Mouse (Mus musculus) hindbrain, embryonic 11.5 days (tissue): ENCODE results near the gene Cgref1. TPM values are rescaled to one million over a fixed set of nuclear protein-coding genes. Genes with fewer than 3 reads are reported as not detected.

ENCODE experiments used
- ATAC-seq: fragments of 200-750 bp; cut with Nextera tagmentation; 2 replicates; pipeline ENCODE4 v1.8.0; 2017; ENCODE audit warnings: mild to moderate bottlenecking, moderate TSS enrichment, moderate library complexity; ENCODE audit not compliant: low FRiP score
- DNase-seq: peaks from one replicate; pipeline ENCODE4 v3.0.0-alpha.2; 2015; ENCODE audit warnings: low spot score
- H3K27ac ChIP-seq: fragments of 300-500 bp; sonication (generic); 2 replicates; pipeline ENCODE4 v1.5.1; 2014; ENCODE audit warnings: mild to moderate bottlenecking, low read depth, low read length
- H3K27me3 ChIP-seq: fragments of 300-500 bp; sonication (generic); 2 replicates; pipeline ENCODE4 v1.6.1; 2014; ENCODE audit warnings: mild to moderate bottlenecking, low read length, moderate library complexity, mixed read lengths; ENCODE audit not compliant: control insufficient read depth, insufficient read depth
- H3K36me3 ChIP-seq: fragments of 300-500 bp; sonication (generic); 2 replicates; pipeline ENCODE4 v1.6.1; 2014; ENCODE audit warnings: mild to moderate bottlenecking, low read length, moderate library complexity, mixed read lengths; ENCODE audit not compliant: control insufficient read depth, insufficient read depth
- H3K4me1 ChIP-seq: fragments of 300-500 bp; sonication (generic); replicated peaks from 2 replicates; pipeline ENCODE4 v1.6.1; 2014; ENCODE audit warnings: low read length, mixed read lengths; ENCODE audit not compliant: control insufficient read depth, insufficient read depth
- H3K4me2 ChIP-seq: fragments of 300-500 bp; sonication (generic); replicated peaks from 2 replicates; pipeline ENCODE4 v1.6.1; 2014; ENCODE audit warnings: mild to moderate bottlenecking, low read depth, low read length
- H3K4me3 ChIP-seq: fragments of 300-500 bp; sonication (generic); 2 replicates; pipeline ENCODE4 v1.5.1; 2014; ENCODE audit warnings: low read depth, low read length
- H3K9ac ChIP-seq: fragments of 300-500 bp; sonication (generic); 2 replicates; pipeline ENCODE4 v1.6.1; 2014; ENCODE audit warnings: low read depth, low read length
- H3K9me3 ChIP-seq: fragments of 300-500 bp; sonication (generic); 2 replicates; pipeline ENCODE4 v1.6.1; 2016; ENCODE audit warnings: low read length; ENCODE audit not compliant: control insufficient read depth
- WGBS: fragments of 180-500 bp; shearing (Covaris S2); extraction: QIAGEN DNeasy Blood & Tissue Kit; methylation state at CpG from one replicate; pipeline ENCODE4 v1.1.7; 2014; 5-methylcytosine and 5-hydroxymethylcytosine counted together
- polyA plus RNA-seq: library from polyadenylated mRNA; unstranded; fragments of >200 nt; fragmentation: Nextera tagmentation; extraction: Ambion mirVana; gene quantifications from 2 replicates; pipeline ENCODE4 v1.2.1, GENCODE M21; 2014

Gene Cgref1
- polyA plus RNA-seq, 1 experiment from 2014 or later: 6.9 TPM

DNA sequence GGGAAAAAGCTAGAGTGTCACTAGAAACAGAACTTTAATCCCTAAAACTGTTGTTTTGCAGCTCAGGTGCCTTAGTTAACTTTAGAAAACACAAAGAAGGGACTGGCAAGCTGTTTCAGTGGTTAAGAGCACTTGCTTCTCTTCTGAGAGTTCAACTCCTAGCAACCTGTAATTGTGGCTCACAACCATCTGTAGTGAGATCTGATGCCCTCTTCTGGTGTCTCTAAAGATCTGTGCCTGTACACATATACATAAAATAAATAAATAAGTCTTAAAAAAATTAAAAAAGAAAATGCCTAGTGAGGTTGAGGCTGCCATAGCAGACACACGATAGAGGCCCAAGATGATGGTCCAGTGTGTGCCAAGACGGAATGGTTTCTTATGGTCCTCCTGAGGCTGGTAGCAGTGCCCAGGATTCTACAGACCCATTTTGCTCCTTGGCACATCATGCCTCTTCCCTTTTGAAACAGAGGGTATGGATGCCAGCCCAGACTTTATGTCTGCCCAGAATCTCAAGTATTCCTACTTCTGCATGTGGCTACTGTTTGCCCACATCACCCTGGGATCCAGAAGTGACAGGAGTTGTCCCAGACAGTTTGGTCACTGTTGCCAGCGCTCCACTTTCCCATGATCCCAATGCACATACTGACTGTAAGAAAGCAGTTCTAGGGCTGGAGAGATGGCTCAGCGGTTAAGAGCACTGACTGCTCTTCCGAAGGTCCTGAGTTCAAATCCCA lies 10.5 kb downstream of the Cgref1 start:
- DNase-seq (no peak), ATAC-seq (no peak)
- Histone ChIP-seq H3K36me3 (no peaks in the 10 kb centered on the region), H3K9me3 (no peaks in the 10 kb centered on the region), H3K4me2 (no peak overlapping the region), H3K27ac (no peak overlapping the region), H3K9ac (no peak overlapping the region), H3K4me1 (no peaks in the 10 kb centered on the region), H3K4me3 (no peak overlapping the region), H3K27me3 (no peaks in the 10 kb centered on the region)
- 91% methylated on average over 5 of the region's 5 CpGs for WGBS

DNA sequence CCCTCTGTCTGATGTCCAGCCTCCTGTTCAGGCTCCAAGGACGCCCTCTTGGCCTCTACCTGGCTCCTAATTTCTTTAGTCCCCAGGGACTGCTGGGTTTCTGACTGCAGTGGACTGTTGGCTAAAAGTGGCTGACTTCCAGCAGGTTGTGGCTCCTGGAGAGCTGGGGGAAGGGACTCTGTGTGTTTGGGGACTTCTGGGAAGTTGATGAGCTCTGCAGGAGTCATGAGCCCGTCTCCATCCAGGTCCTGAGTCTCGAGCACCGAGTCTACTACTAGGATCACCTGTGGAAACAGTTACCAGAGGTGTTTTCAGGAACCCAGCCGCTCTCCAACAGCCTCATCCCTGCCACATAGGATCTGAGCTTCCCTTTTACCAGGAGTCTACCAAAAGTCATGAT lies 11.7 kb downstream of the Cgref1 start:
- no peak overlapping the region for H3K9ac ChIP-seq
- no peak overlapping the region for H3K4me3 ChIP-seq
- 73% methylated on average over 5 of the region's 5 CpGs for WGBS
- H3K4me1 ChIP-seq: no peaks in the 10 kb centered on the region
- DNase-seq: no peak
- no peaks in the 10 kb centered on the region for H3K27me3 ChIP-seq
- no peak for ATAC-seq
- no peaks in the 10 kb centered on the region for H3K36me3 ChIP-seq
- H3K4me2 ChIP-seq: no peak overlapping the region
- no peaks in the 10 kb centered on the region for H3K9me3 ChIP-seq
- H3K27ac ChIP-seq: no peak overlapping the region

DNA sequence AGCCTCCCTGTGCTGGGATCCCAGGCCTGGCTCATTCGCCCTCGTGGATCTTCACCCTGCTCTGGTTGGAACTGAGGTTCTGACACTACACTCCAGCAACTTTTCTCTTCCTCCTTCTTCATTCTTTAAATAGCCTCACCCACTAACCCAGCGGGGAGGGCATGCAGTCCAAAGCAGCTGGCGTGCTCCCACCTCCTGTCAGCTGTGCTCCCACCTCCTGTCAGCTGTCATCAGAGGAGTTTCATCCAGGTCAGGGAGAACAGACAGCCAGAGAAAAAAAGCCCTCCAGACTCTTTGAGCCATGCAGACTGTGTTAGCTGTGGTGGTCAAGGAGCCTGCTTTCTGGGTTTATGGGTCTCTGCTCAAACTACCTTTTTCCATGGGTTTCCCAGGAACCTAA lies 14.0 kb downstream of the Cgref1 start:
- WGBS: 78% methylated on average over 4 of the region's 4 CpGs
- Histone ChIP-seq H3K9ac (no peak overlapping the region), H3K4me3 (no peak overlapping the region), H3K27me3 (no peaks in the 10 kb centered on the region), H3K4me2 (no peak overlapping the region), H3K4me1 (no peaks in the 10 kb centered on the region), H3K27ac (no peak overlapping the region), H3K9me3 (no peaks in the 10 kb centered on the region), H3K36me3 (no peaks in the 10 kb centered on the region)
- no peak for ATAC-seq
- no peak for DNase-seq

DNA sequence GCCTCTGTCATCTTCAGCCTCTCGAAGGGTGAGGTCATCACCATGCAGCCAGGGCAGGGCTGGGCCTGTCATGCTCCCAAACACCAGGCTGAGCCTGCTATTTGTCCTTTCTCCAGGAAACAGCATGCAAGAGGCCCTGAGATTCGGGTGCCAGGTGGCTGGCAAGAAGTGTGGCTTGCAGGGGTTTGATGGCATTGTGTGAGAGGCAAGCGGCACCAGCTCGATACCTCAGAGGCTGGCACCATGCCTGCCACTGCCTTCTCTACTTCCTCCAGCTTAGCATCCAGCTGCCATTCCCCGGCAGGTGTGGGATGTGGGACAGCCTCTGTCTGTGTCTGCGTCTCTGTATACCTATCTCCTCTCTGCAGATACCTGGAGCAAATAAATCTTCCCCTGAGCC lies 14.5 kb downstream of the Cgref1 start:
- Histone ChIP-seq H3K4me3 (no peak overlapping the region), H3K36me3 (no peaks in the 10 kb centered on the region), H3K27me3 (no peaks in the 10 kb centered on the region), H3K4me2 (no peak overlapping the region), H3K27ac (no peak overlapping the region), H3K9ac (no peak overlapping the region), H3K9me3 (no peaks in the 10 kb centered on the region), H3K4me1 (no peaks in the 10 kb centered on the region)
- WGBS: 87% methylated on average over 6 of the region's 6 CpGs
- ATAC-seq (no peak), DNase-seq (no peak)

DNA sequence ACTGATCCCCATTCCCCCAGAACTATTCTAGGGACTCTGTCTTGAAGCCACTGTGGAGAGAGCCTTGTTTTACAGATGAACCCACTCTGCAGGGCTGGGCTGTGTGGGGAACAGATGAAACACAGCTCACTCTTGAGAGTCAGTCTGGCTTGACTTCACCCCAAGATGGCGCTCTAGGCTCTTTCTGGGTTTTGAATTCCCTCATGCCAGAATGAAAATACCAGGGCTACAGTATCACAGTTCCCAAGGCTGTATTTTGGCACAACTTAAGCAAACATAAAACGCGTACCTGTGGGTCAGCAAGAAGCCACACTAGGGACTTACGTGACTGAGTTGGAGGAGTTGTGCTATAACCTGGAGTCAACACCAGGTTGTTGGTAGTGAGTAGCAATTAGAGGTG lies 15.3 kb downstream of the Cgref1 start:
- Histone ChIP-seq H3K4me1 (no peaks in the 10 kb centered on the region), H3K27ac (no peak overlapping the region), H3K27me3 (no peaks in the 10 kb centered on the region), H3K4me3 (no peak overlapping the region), H3K9ac (no peak overlapping the region), H3K4me2 (no peak overlapping the region), H3K9me3 (no peaks in the 10 kb centered on the region), H3K36me3 (no peaks in the 10 kb centered on the region)
- DNase-seq (peak; percentile 75), ATAC-seq (no peak)
- WGBS: 53% methylated on average over 4 of the region's 4 CpGs

DNA sequence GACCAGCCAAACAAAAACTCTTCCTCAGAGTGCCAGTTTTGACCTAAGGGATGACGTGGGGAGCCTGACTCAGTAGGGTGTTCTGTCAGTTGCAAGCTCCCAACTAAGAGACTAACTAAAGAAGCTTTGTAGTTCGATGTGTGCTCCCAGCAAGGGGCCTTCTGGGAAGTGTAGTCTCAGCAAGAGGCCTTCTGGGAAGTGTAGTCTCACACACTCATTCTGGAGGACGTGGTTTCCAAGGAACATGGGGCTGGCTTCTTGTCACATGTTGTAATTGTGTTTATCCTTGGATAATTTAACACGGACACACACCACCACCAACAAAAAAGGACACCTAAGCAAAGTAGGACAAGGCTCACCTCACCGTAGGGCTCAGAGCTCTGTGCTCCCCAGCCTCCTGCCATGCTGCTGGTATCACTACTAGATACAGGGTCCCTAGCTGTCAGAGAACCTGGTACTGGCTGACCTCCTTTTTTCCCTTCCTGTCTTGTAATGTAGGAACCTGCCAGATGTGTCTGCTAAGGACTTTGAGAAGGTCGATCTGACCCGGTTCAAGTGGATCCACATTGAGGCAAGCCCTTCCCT lies 17.4 kb downstream of the Cgref1 start:
- peak; percentile 67; the same call in 1 of the 2 replicates for ATAC-seq
- no peak overlapping the region for H3K4me3 ChIP-seq

DNA sequence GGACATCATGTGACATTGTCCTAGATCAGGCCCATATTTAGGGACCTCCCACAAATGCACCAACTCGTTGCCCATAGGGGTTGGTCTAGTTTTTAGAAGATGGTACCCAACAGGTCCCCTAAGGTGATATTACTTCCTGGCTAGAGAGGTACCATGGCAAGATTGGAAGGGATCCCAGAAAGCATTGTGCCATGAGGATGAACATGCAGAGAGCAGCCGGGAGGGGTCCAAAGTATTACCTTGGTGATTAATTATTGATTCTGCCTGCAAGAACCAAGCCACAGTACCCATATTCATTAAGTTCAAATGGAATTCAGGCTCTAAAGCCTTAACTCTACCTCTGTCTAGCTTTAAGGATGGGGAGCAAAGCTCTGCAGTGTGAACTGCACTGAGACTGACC lies 19.3 kb downstream of the Cgref1 start:
- H3K4me3 ChIP-seq: no peak overlapping the region
- H3K4me2 ChIP-seq: no peak overlapping the region
- H3K4me1 ChIP-seq: peaks cover 5% of the 10 kb centered on the region
- no peaks in the 10 kb centered on the region for H3K27me3 ChIP-seq
- ATAC-seq (no peak), DNase-seq (no peak)
- H3K36me3 ChIP-seq: no peaks in the 10 kb centered on the region
- no peak overlapping the region for H3K27ac ChIP-seq
- no peak overlapping the region for H3K9ac ChIP-seq
- no peaks in the 10 kb centered on the region for H3K9me3 ChIP-seq
- 85% methylated on average over 2 of the region's 2 CpGs for WGBS

More for the DNA sequence above, 17.4 kb downstream of the Cgref1 start:
- no peaks in the 10 kb centered on the region for H3K9me3 ChIP-seq
- WGBS: 45% methylated on average over 7 of the region's 7 CpGs
- no peak overlapping the region for H3K9ac ChIP-seq
- no peaks in the 10 kb centered on the region for H3K27me3 ChIP-seq
- no peak overlapping the region for H3K4me2 ChIP-seq
- H3K4me1 ChIP-seq: no peaks in the 10 kb centered on the region
- H3K27ac ChIP-seq: no peak overlapping the region
- peak; percentile 44 for DNase-seq
- no peaks in the 10 kb centered on the region for H3K36me3 ChIP-seq

DNA sequence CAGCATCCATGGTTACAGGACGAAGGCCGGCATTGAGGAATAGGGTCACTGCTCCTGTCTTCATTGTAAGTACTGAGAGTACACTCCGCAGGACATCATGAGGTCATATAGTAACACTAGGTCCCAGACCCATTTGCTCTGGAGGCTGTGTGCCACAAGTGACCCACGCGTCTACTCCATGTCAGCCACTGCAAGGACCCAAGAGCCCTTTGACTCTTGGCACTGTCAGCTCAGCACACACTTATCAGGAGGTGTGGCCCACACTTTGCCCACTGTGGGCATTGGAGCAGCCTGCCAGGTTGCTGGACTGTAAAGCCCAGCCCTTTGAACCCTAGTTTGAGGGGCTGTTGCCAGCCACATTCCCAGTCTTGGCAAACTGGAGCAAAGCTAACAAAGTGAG lies 20.2 kb downstream of the Cgref1 start:
- H3K9me3 ChIP-seq: no peaks in the 10 kb centered on the region
- ATAC-seq (no peak), DNase-seq (no peak)
- no peak overlapping the region for H3K4me2 ChIP-seq
- no peaks in the 10 kb centered on the region for H3K27me3 ChIP-seq
- no peak overlapping the region for H3K27ac ChIP-seq
- no peak overlapping the region for H3K9ac ChIP-seq
- peaks cover 5% of the 10 kb centered on the region for H3K4me1 ChIP-seq
- H3K4me3 ChIP-seq: no peak overlapping the region
- WGBS: 88% methylated on average over 5 of the region's 5 CpGs
- H3K36me3 ChIP-seq: no peaks in the 10 kb centered on the region

DNA sequence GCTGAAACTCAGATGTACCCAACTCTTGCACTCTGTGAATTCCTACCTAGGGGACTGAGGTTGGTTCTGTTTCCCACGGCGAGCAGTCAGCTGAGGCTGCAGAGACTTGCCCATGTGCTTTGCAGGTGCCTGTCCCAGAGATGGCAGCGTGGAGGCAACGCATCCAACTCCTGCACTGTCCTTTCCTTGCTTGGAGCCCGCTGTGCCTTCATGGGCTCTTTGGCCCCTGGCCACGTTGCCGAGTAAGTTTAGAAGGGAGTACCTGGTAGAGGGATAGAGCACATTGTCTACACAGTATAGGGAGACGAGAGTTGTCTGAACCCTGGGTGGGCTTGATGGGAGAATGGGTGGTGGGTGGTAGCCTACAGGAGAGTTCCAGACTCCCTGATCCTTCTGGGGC lies 20.8 kb downstream of the Cgref1 start:
- Histone ChIP-seq H3K27ac (no peak overlapping the region), H3K36me3 (no peaks in the 10 kb centered on the region), H3K4me1 (peaks cover 5% of the 10 kb centered on the region), H3K27me3 (no peaks in the 10 kb centered on the region), H3K9ac (no peak overlapping the region), H3K4me2 (no peak overlapping the region), H3K9me3 (no peaks in the 10 kb centered on the region), H3K4me3 (no peak overlapping the region)
- 82% methylated on average over 8 of the region's 8 CpGs for WGBS
- ATAC-seq: no peak
- no peak for DNase-seq
